Mouse (Mus musculus): ENCODE measurements at regions not wholly inside any gene's neighbourhood (a gene's known extent, or its start where the extent isn't known, plus 50 kb on each side); places are given as distances from the start of the nearest gene placed in this dataset.

- 73% methylated on average over 6 of the region's 6 CpGs for WGBS
- H3K36me3 ChIP-seq: no peaks in the 10 kb centered on the region
- H3K4me3 ChIP-seq: no peak overlapping the region
- no peak overlapping the region for H3K27ac ChIP-seq (replicated peaks)
- H3K4me1 ChIP-seq: peaks cover 26% of the 10 kb centered on the region
- no peak for DNase-seq (ENCODE audit: low spot score)
- peaks cover 38% of the 10 kb centered on the region for H3K27me3 ChIP-seq (ENCODE audit: low read depth, poor library complexity, severe bottlenecking)
- no peaks in the 10 kb centered on the region for H3K9me3 ChIP-seq (replicated peaks)
Measured at GRCm38 (mm10) chr6:126481257-126481656, 54.0 kb downstream of the Kcna5 start.

- WGBS: 8% methylated on average over 2 of the region's 2 CpGs
Measured at GRCm38 (mm10) chr6:126477506-126477905, 57.7 kb downstream of the Kcna5 start.

GRCm38 (mm10) chr6:126476758-126477157, 58.5 kb downstream of the Kcna5 start:
- Histone ChIP-seq H3K27ac (replicated peaks) (peak overlapping the region; percentile 65), H3K27me3 (ENCODE audit: low read depth, poor library complexity, severe bottlenecking) (peaks cover 37% of the 10 kb centered on the region), H3K4me3 (no peak overlapping the region), H3K4me1 (peaks cover 20% of the 10 kb centered on the region), H3K9me3 (replicated peaks) (no peaks in the 10 kb centered on the region), H3K36me3 (no peaks in the 10 kb centered on the region)
- DNase-seq (ENCODE audit: low spot score): no peak
- 70% methylated on average over 1 of the region's 1 CpGs for WGBS

More at GRCm38 (mm10) chr6:126477506-126477905, 57.7 kb downstream of the Kcna5 start:
- Histone ChIP-seq H3K36me3 (no peaks in the 10 kb centered on the region), H3K9me3 (replicated peaks) (no peaks in the 10 kb centered on the region), H3K27me3 (ENCODE audit: low read depth, poor library complexity, severe bottlenecking) (peaks cover 42% of the 10 kb centered on the region), H3K4me1 (peaks cover 20% of the 10 kb centered on the region), H3K27ac (replicated peaks) (peak overlapping the region; percentile 38), H3K4me3 (no peak overlapping the region)
- DNase-seq (ENCODE audit: low spot score): peak; percentile 44

- H3K4me1 ChIP-seq: peaks cover 20% of the 10 kb centered on the region
- WGBS: 89% methylated on average over 8 of the region's 8 CpGs
- no peak overlapping the region for H3K4me3 ChIP-seq
- H3K36me3 ChIP-seq: no peaks in the 10 kb centered on the region
- no peak overlapping the region for H3K27ac ChIP-seq (replicated peaks)
- H3K27me3 ChIP-seq (ENCODE audit: low read depth, poor library complexity, severe bottlenecking): peaks cover 34% of the 10 kb centered on the region
- DNase-seq (ENCODE audit: low spot score): no peak
- no peaks in the 10 kb centered on the region for H3K9me3 ChIP-seq (replicated peaks)
Measured at GRCm38 (mm10) chr6:126475555-126475954, 59.7 kb downstream of the Kcna5 start.

GRCm38 (mm10) chr6:126453751-126454150, 81.5 kb downstream of the Kcna5 start:
- WGBS: 64% methylated on average over 1 of the region's 1 CpGs
- DNase-seq (ENCODE audit: low spot score): no peak
- Histone ChIP-seq H3K27ac (replicated peaks) (no peak overlapping the region), H3K4me1 (peaks cover 10% of the 10 kb centered on the region), H3K4me3 (no peak overlapping the region), H3K36me3 (no peaks in the 10 kb centered on the region), H3K27me3 (ENCODE audit: low read depth, poor library complexity, severe bottlenecking) (no peaks in the 10 kb centered on the region), H3K9me3 (replicated peaks) (no peaks in the 10 kb centered on the region)

- DNase-seq (ENCODE audit: low spot score): no peak
- no peaks in the 10 kb centered on the region for H3K9me3 ChIP-seq (replicated peaks)
- WGBS: 29% methylated on average over 3 of the region's 3 CpGs
Measured at GRCm38 (mm10) chr6:126445519-126445918, 89.7 kb downstream of the Kcna5 start.

GRCm38 (mm10) chr6:126440254-126440653, 95.0 kb downstream of the Kcna5 start:
- Histone ChIP-seq H3K4me3 (no peak overlapping the region), H3K4me1 (no peaks in the 10 kb centered on the region), H3K27ac (replicated peaks) (no peak overlapping the region), H3K9me3 (replicated peaks) (no peaks in the 10 kb centered on the region), H3K36me3 (no peaks in the 10 kb centered on the region), H3K27me3 (ENCODE audit: low read depth, poor library complexity, severe bottlenecking) (no peaks in the 10 kb centered on the region)
- 79% methylated on average over 1 of the region's 1 CpGs for WGBS
- DNase-seq (ENCODE audit: low spot score): no peak

More at GRCm38 (mm10) chr6:126445519-126445918, 89.7 kb downstream of the Kcna5 start:
- H3K36me3 ChIP-seq: no peaks in the 10 kb centered on the region
- H3K4me3 ChIP-seq: no peak overlapping the region
- no peaks in the 10 kb centered on the region for H3K4me1 ChIP-seq
- no peaks in the 10 kb centered on the region for H3K27me3 ChIP-seq (ENCODE audit: low read depth, poor library complexity, severe bottlenecking)
- no peak overlapping the region for H3K27ac ChIP-seq (replicated peaks)

GRCm38 (mm10) chr6:126437976-126438736, 97.1 kb downstream of the Kcna5 start:
- no peak overlapping the region for H3K27ac ChIP-seq (replicated peaks)
- no peaks in the 10 kb centered on the region for H3K36me3 ChIP-seq
- no peak overlapping the region for H3K4me3 ChIP-seq
- H3K27me3 ChIP-seq (ENCODE audit: low read depth, poor library complexity, severe bottlenecking): no peaks in the 10 kb centered on the region
- no peaks in the 10 kb centered on the region for H3K4me1 ChIP-seq
- WGBS: 73% methylated on average over 1 of the region's 1 CpGs
- H3K9me3 ChIP-seq (replicated peaks): no peaks in the 10 kb centered on the region
- DNase-seq (ENCODE audit: low spot score): no peak

GRCm38 (mm10) chr6:126427208-126427607, 108.0 kb downstream of the Kcna5 start:
- Histone ChIP-seq H3K4me1 (no peaks in the 10 kb centered on the region), H3K27ac (replicated peaks) (no peak overlapping the region), H3K9me3 (replicated peaks) (no peaks in the 10 kb centered on the region), H3K4me3 (no peak overlapping the region), H3K27me3 (ENCODE audit: low read depth, poor library complexity, severe bottlenecking) (no peaks in the 10 kb centered on the region), H3K36me3 (no peaks in the 10 kb centered on the region)
- DNase-seq (ENCODE audit: low spot score): no peak

- DNase-seq (ENCODE audit: low spot score): no peak
- Histone ChIP-seq H3K27me3 (ENCODE audit: low read depth, poor library complexity, severe bottlenecking) (no peaks in the 10 kb centered on the region), H3K27ac (replicated peaks) (no peak overlapping the region), H3K9me3 (replicated peaks) (no peaks in the 10 kb centered on the region), H3K4me1 (no peaks in the 10 kb centered on the region), H3K36me3 (no peaks in the 10 kb centered on the region), H3K4me3 (no peak overlapping the region)
- WGBS: 45% methylated on average over 3 of the region's 3 CpGs
Measured at GRCm38 (mm10) chr6:126405736-126406135, 129.5 kb downstream of the Kcna5 start.

GRCm38 (mm10) chr6:126404331-126405070, 130.7 kb downstream of the Kcna5 start:
- no peak for DNase-seq (ENCODE audit: low spot score)
- H3K4me3 ChIP-seq: no peak overlapping the region
- H3K27me3 ChIP-seq (ENCODE audit: low read depth, poor library complexity, severe bottlenecking): no peaks in the 10 kb centered on the region
- H3K4me1 ChIP-seq: peaks cover 4% of the 10 kb centered on the region; the same call in 1 of the 2 replicates
- H3K9me3 ChIP-seq (replicated peaks): no peaks in the 10 kb centered on the region
- WGBS: 86% methylated on average over 12 of the region's 12 CpGs
- no peaks in the 10 kb centered on the region for H3K36me3 ChIP-seq
- no peak overlapping the region for H3K27ac ChIP-seq (replicated peaks)

GRCm38 (mm10) chr6:126399595-126399994, 135.6 kb downstream of the Kcna5 start:
- no peak overlapping the region for H3K27ac ChIP-seq (replicated peaks)
- no peaks in the 10 kb centered on the region for H3K9me3 ChIP-seq (replicated peaks)
- WGBS: 74% methylated on average over 3 of the region's 3 CpGs
- peaks cover 13% of the 10 kb centered on the region; the same call in 1 of the 2 replicates for H3K4me1 ChIP-seq
- H3K4me3 ChIP-seq: no peak overlapping the region
- no peaks in the 10 kb centered on the region for H3K27me3 ChIP-seq (ENCODE audit: low read depth, poor library complexity, severe bottlenecking)
- DNase-seq (ENCODE audit: low spot score): no peak
- no peaks in the 10 kb centered on the region for H3K36me3 ChIP-seq

- H3K4me1 ChIP-seq: peaks cover 13% of the 10 kb centered on the region; the same call in 1 of the 2 replicates
- DNase-seq (ENCODE audit: low spot score): no peak
- no peaks in the 10 kb centered on the region for H3K27me3 ChIP-seq (ENCODE audit: low read depth, poor library complexity, severe bottlenecking)
- H3K36me3 ChIP-seq: no peaks in the 10 kb centered on the region
- no peak overlapping the region for H3K4me3 ChIP-seq
- WGBS: 45% methylated on average over 2 of the region's 2 CpGs
- H3K27ac ChIP-seq (replicated peaks): no peak overlapping the region
- H3K9me3 ChIP-seq (replicated peaks): no peaks in the 10 kb centered on the region
Measured at GRCm38 (mm10) chr6:126398641-126399040, 136.6 kb downstream of the Kcna5 start.
